Mouse (Mus musculus): ENCODE measurements around the gene Dlg2. TPM values are rescaled to one million over a fixed set of nuclear protein-coding genes. Genes with fewer than 3 reads are reported as not detected.

Gene Dlg2
- polyA plus RNA-seq, 1 experiment from 2014 or later, result 1.5 TPM

- DNase-seq (ENCODE audit: low read depth, low spot score) (no peak), ATAC-seq (no peak)
- no peaks in the 10 kb centered on the region for H3K27me3 ChIP-seq
- in situ Hi-C loops (cut with MboI; ENCODE audit: low pct_unique_long_range_greater_than_20kb), result no loop called here
- CTCF ChIA-PET, result no interaction called here
- POLR2A ChIA-PET, result no interaction called here
- no peak for TF ChIP-seq CTCF (IDR thresholded peaks at IDR 0.05)
These were observed 174.7 kb downstream of the Dlg2 start for GRCm38 (mm10) chr7:90651128-90651527.

- no peak for DNase-seq (ENCODE audit: low read depth, low spot score)
- ChIA-PET POLR2A (no interaction called here), CTCF (no interaction called here)
- in situ Hi-C loops (cut with MboI; ENCODE audit: low pct_unique_long_range_greater_than_20kb), result no loop called here
- no peaks in the 10 kb centered on the region for H3K27me3 ChIP-seq
- ATAC-seq, result no peak
- no peak for TF ChIP-seq CTCF (IDR thresholded peaks at IDR 0.05)
These were observed 175.1 kb downstream of the Dlg2 start for GRCm38 (mm10) chr7:90651611-90652010.

- in situ Hi-C loops (cut with MboI; ENCODE audit: low pct_unique_long_range_greater_than_20kb), result no loop called here
- CTCF ChIA-PET, result no interaction called here
- H3K27me3 ChIP-seq, result no peaks in the 10 kb centered on the region
- TF ChIP-seq CTCF (IDR thresholded peaks at IDR 0.05), result no peak
- POLR2A ChIA-PET, result no interaction called here
- ATAC-seq, result no peak
- DNase-seq (ENCODE audit: low read depth, low spot score), result no peak
These were observed 182.1 kb downstream of the Dlg2 start for GRCm38 (mm10) chr7:90658593-90658992.

GRCm38 (mm10) chr7:90694050-90694449 lies 217.6 kb downstream of the Dlg2 start:
- ChIA-PET CTCF (no interaction called here), POLR2A (interaction anchor here (0.8 kb wide), 1 partner anchor 602 kb away, joined by 3 read pairs; no protein-coding TSS in a partner anchor)
- ATAC-seq, result no peak
- no peaks in the 10 kb centered on the region for H3K27me3 ChIP-seq
- TF ChIP-seq CTCF (IDR thresholded peaks at IDR 0.05), result no peak
- in situ Hi-C loops (cut with MboI; ENCODE audit: low pct_unique_long_range_greater_than_20kb), result no loop called here
- no peak for DNase-seq (ENCODE audit: low read depth, low spot score)

- POLR2A ChIA-PET, result no interaction called here
- TF ChIP-seq CTCF (IDR thresholded peaks at IDR 0.05), result no peak
- no peak for DNase-seq (ENCODE audit: low read depth, low spot score)
- no peaks in the 10 kb centered on the region for H3K27me3 ChIP-seq
- in situ Hi-C loops (cut with MboI; ENCODE audit: low pct_unique_long_range_greater_than_20kb), result no loop called here
- ATAC-seq, result no peak
- CTCF ChIA-PET, result no interaction called here
These were observed 219.9 kb downstream of the Dlg2 start for GRCm38 (mm10) chr7:90696181-90696950.

- TF ChIP-seq CTCF (IDR thresholded peaks at IDR 0.05), result no peak
- H3K27me3 ChIP-seq, result no peaks in the 10 kb centered on the region
- ATAC-seq (no peak), DNase-seq (ENCODE audit: low read depth, low spot score) (no peak)
- in situ Hi-C loops (cut with MboI; ENCODE audit: low pct_unique_long_range_greater_than_20kb), result no loop called here
- POLR2A ChIA-PET, result no interaction called here
- CTCF ChIA-PET, result no interaction called here
These were observed 226.8 kb downstream of the Dlg2 start for GRCm38 (mm10) chr7:90703163-90703852.

- ChIA-PET CTCF (no interaction called here), POLR2A (no interaction called here)
- H3K27me3 ChIP-seq, result no peaks in the 10 kb centered on the region
- TF ChIP-seq CTCF (IDR thresholded peaks at IDR 0.05), result no peak
- no peak for DNase-seq (ENCODE audit: low read depth, low spot score)
- no peak for ATAC-seq
- in situ Hi-C loops (cut with MboI; ENCODE audit: low pct_unique_long_range_greater_than_20kb), result no loop called here
These were observed 227.5 kb downstream of the Dlg2 start for GRCm38 (mm10) chr7:90703951-90704350.

GRCm38 (mm10) chr7:90734086-90734485 lies 257.6 kb downstream of the Dlg2 start:
- in situ Hi-C loops (cut with MboI; ENCODE audit: low pct_unique_long_range_greater_than_20kb), result no loop called here
- TF ChIP-seq CTCF (IDR thresholded peaks at IDR 0.05), result no peak
- DNase-seq (ENCODE audit: low read depth, low spot score), result no peak
- ChIA-PET POLR2A (no interaction called here), CTCF (no interaction called here)
- no peak for ATAC-seq
- no peaks in the 10 kb centered on the region for H3K27me3 ChIP-seq

GRCm38 (mm10) chr7:90736369-90736768 lies 259.9 kb downstream of the Dlg2 start:
- TF ChIP-seq CTCF (IDR thresholded peaks at IDR 0.05), result no peak
- CTCF ChIA-PET, result no interaction called here
- ATAC-seq, result no peak
- no peak for DNase-seq (ENCODE audit: low read depth, low spot score)
- no peaks in the 10 kb centered on the region for H3K27me3 ChIP-seq
- in situ Hi-C loops (cut with MboI; ENCODE audit: low pct_unique_long_range_greater_than_20kb), result no loop called here
- POLR2A ChIA-PET, result no interaction called here

- ChIA-PET POLR2A (no interaction called here), CTCF (no interaction called here)
- in situ Hi-C loops (cut with MboI; ENCODE audit: low pct_unique_long_range_greater_than_20kb), result no loop called here
- no peak for TF ChIP-seq CTCF (IDR thresholded peaks at IDR 0.05)
- ATAC-seq (no peak), DNase-seq (ENCODE audit: low read depth, low spot score) (no peak)
- H3K27me3 ChIP-seq, result peaks cover 3% of the 10 kb centered on the region
These were observed 272.2 kb downstream of the Dlg2 start for GRCm38 (mm10) chr7:90748636-90749035.

GRCm38 (mm10) chr7:90787945-90788344 lies 311.5 kb downstream of the Dlg2 start:
- POLR2A ChIA-PET, result no interaction called here
- TF ChIP-seq CTCF (IDR thresholded peaks at IDR 0.05), result no peak
- H3K27me3 ChIP-seq, result no peaks in the 10 kb centered on the region
- ATAC-seq (no peak), DNase-seq (ENCODE audit: low read depth, low spot score) (no peak)
- CTCF ChIA-PET, result no interaction called here
- in situ Hi-C loops (cut with MboI; ENCODE audit: low pct_unique_long_range_greater_than_20kb), result no loop called here
